Mouse (Mus musculus) kidney, embryonic 14.5 days (tissue): ENCODE measurements around the gene Slc39a3. TPM values are rescaled to one million over a fixed set of nuclear protein-coding genes. Genes with fewer than 3 reads are reported as not detected.

ENCODE experiments used
- ATAC-seq: fragments of 200-750 bp; cut with Nextera tagmentation; 2 replicates; pipeline ENCODE4 v1.8.0; 2017; ENCODE audit warnings: moderate number of reproducible peaks, mild to moderate bottlenecking, moderate TSS enrichment, moderate library complexity; ENCODE audit not compliant: low FRiP score, low TSS enrichment
- H3K27ac ChIP-seq: fragments of 300-500 bp; sonication (generic); 2 replicates; pipeline ENCODE4 v1.5.1; 2014; ENCODE audit warnings: low read depth, mild to moderate bottlenecking, low read length, moderate library complexity, mixed read lengths
- H3K27me3 ChIP-seq: fragments of 300-500 bp; sonication (generic); 2 replicates; pipeline ENCODE4 v1.6.1; 2014; ENCODE audit warnings: mild to moderate bottlenecking, low read length; ENCODE audit not compliant: control insufficient read depth, insufficient read depth
- H3K36me3 ChIP-seq: fragments of 300-500 bp; sonication (generic); 2 replicates; pipeline ENCODE4 v1.6.1; 2014; ENCODE audit warnings: low read length, mixed read lengths; ENCODE audit not compliant: control insufficient read depth, insufficient read depth
- H3K4me1 ChIP-seq: fragments of 300-500 bp; sonication (generic); 2 replicates; pipeline ENCODE4 v1.6.1; 2014; ENCODE audit warnings: low read length, mixed read lengths; ENCODE audit not compliant: control insufficient read depth, insufficient read depth
- H3K4me2 ChIP-seq: fragments of 300-500 bp; sonication (generic); replicated peaks from 2 replicates; pipeline ENCODE4 v1.6.1; 2014; ENCODE audit warnings: low read depth, mild to moderate bottlenecking, low read length
- H3K4me3 ChIP-seq: fragments of 300-500 bp; sonication (generic); 2 replicates; pipeline ENCODE4 v1.5.1; 2014; ENCODE audit warnings: mild to moderate bottlenecking, low read length
- H3K9ac ChIP-seq: fragments of 300-500 bp; sonication (generic); 2 replicates; pipeline ENCODE4 v1.6.1; 2014; ENCODE audit warnings: low read depth, mild to moderate bottlenecking, low read length, moderate library complexity
- H3K9me3 ChIP-seq: fragments of 300-500 bp; sonication (generic); 2 replicates; pipeline ENCODE4 v1.6.1; 2016; ENCODE audit warnings: low read length; ENCODE audit not compliant: control insufficient read depth
- WGBS: fragments of 180-500 bp; shearing (Covaris S2); extraction: QIAGEN DNeasy Blood & Tissue Kit; methylation state at CpG from one replicate; pipeline ENCODE4 v1.1.7; 2014; 5-methylcytosine and 5-hydroxymethylcytosine counted together
- polyA plus RNA-seq: library from polyadenylated mRNA; unstranded; fragments of >200 nt; fragmentation: Nextera tagmentation; extraction: Ambion mirVana; gene quantifications from 2 replicates; pipeline ENCODE4 v1.2.1, GENCODE M21; 2014

The Slc39a3 gene
- polyA plus RNA-seq, 1 experiment from 2014 or later = 9.1 TPM

DNA sequence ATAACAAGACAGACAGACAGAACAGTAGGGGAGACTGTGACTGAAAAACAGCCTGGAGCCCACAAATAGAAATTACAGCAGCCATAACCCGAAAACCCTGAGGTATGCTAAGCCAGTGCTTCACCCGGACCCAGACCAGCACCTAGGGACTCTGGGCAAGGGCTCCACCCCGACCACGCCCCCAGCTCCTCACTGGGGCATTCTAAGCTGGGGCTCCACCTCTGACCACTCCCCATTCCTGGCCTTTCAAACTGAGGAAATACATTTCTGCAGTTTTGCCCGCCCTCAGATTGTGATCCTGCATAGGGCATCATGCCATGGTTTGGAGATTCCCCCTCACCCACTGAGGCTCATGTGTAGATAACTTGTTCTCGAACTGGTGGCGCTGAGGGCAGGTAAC lies 30.0 kb downstream of the Slc39a3 start:
- H3K36me3 ChIP-seq = no peaks in the 10 kb centered on the region
- no peak overlapping the region for H3K4me2 ChIP-seq
- no peak overlapping the region for H3K9ac ChIP-seq
- H3K9me3 ChIP-seq = no peaks in the 10 kb centered on the region
- no peak overlapping the region for H3K27ac ChIP-seq
- H3K27me3 ChIP-seq = no peaks in the 10 kb centered on the region
- ATAC-seq = no peak
- 41% methylated on average over 7 of the region's 7 CpGs for WGBS
- H3K4me3 ChIP-seq = no peak overlapping the region
- H3K4me1 ChIP-seq = no peaks in the 10 kb centered on the region

DNA sequence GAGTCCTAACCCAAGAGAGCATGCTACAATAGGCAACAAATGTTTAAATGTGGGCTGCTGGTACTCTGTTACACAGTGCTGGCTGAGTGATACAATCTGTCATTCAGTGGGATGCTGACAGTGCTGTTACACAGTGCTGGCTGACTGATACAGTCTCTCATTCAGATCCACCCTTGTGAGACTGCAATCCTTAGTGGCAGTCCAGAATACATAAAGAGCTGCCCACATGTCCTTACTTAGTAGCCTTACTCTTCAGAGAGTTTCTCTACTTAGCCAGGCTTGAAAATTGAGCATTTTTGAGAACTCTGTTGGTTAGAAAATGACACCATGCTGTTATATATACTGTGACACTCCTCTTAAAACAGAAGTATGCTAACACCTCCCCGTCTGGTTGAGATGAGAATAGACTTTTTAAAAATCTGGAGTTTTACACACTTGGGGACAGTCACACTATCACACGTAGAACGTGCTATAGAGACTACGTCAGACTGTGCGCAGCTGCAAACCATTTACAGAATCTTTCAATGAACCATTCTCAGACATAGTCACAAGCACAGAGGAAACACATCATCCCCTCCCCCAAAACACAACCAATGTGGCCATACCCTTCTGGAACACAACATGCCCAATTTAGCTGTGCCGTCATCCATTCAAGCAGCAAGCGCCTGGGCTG lies 31.1 kb downstream of the Slc39a3 start:
- no peak overlapping the region for H3K27ac ChIP-seq
- no peak for ATAC-seq
- no peaks in the 10 kb centered on the region for H3K36me3 ChIP-seq
- 93% methylated on average over 7 of the region's 7 CpGs for WGBS
- no peaks in the 10 kb centered on the region for H3K27me3 ChIP-seq
- no peaks in the 10 kb centered on the region for H3K4me1 ChIP-seq
- H3K4me2 ChIP-seq = no peak overlapping the region
- no peak overlapping the region for H3K9ac ChIP-seq
- H3K4me3 ChIP-seq = no peak overlapping the region
- no peaks in the 10 kb centered on the region for H3K9me3 ChIP-seq

DNA sequence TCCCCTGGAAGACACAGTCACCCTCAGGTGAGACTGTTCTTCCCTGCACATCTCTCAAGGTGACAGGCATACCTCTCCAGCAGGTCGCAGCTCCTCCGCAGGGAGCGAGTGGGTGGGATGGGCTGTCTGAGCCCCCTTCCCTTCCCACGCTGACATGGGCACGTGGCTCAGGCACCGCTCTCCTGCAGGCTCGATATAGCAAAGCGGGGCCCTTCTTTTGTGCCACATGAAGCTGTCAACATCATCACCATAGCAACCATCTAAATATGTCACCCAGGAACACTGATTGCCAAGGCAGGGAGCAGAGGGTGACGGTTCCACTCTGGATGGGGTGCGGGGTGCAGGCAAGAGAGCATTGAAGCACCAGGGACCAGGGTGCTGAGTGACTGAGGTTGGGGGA lies 36.1 kb downstream of the Slc39a3 start:
- Histone ChIP-seq H3K4me2 (no peak overlapping the region), H3K4me1 (peaks cover 6% of the 10 kb centered on the region; the same call in 1 of the 2 replicates), H3K27ac (no peak overlapping the region), H3K9ac (no peak overlapping the region), H3K9me3 (no peaks in the 10 kb centered on the region), H3K27me3 (peaks cover 12% of the 10 kb centered on the region; the same call in 1 of the 2 replicates), H3K4me3 (no peak overlapping the region), H3K36me3 (no peaks in the 10 kb centered on the region)
- ATAC-seq = no peak
- 76% methylated on average over 10 of the region's 10 CpGs for WGBS

DNA sequence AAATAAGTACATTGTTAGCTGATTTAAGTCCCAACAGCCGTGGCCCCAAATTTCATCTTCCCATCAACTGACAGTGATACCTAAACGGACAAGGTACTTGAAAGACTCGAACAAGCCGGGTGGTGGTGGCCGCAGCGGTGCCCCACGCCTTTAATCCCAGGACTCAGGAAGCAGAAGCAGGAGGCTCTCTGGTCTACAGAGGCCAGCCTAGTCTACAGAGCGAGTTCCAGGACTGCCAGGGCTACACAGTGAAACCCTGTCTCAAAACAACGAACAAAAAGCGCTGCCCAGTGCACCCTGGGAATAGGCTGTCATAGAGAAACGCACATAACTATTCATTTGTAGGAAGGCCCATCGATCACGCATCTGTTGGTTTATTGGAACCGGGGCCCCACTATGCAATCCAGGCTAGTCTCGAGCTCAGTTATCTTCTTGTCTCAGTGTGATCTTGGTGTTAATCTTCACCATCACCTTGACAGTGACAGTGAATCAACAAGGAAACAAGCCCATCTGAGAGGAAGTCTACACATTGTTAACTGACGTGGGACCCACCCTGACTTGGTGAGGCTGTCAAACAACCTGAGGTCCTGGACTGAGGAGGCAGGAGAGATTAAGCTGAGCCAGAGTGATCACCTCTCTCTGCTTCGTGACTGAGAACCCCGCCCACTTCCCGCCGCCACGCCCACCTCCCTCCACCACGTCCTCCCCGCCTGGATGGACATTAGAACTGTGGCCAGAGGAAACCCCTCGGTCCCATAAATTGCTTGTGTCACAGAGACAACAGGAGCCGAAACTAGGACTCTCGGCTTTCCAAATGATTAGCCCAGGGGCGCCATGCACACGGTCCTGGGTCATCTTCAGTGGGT lies 36.8 kb downstream of the Slc39a3 start:
- no peak for ATAC-seq
- no peaks in the 10 kb centered on the region for H3K9me3 ChIP-seq
- H3K27ac ChIP-seq = no peak overlapping the region
- no peaks in the 10 kb centered on the region for H3K36me3 ChIP-seq
- 44% methylated on average over 28 of the region's 28 CpGs for WGBS
- H3K4me2 ChIP-seq = no peak overlapping the region
- no peak overlapping the region for H3K4me3 ChIP-seq
- no peak overlapping the region for H3K9ac ChIP-seq
- H3K4me1 ChIP-seq = peaks cover 6% of the 10 kb centered on the region; the same call in 1 of the 2 replicates
- peaks cover 12% of the 10 kb centered on the region; the same call in 1 of the 2 replicates for H3K27me3 ChIP-seq

DNA sequence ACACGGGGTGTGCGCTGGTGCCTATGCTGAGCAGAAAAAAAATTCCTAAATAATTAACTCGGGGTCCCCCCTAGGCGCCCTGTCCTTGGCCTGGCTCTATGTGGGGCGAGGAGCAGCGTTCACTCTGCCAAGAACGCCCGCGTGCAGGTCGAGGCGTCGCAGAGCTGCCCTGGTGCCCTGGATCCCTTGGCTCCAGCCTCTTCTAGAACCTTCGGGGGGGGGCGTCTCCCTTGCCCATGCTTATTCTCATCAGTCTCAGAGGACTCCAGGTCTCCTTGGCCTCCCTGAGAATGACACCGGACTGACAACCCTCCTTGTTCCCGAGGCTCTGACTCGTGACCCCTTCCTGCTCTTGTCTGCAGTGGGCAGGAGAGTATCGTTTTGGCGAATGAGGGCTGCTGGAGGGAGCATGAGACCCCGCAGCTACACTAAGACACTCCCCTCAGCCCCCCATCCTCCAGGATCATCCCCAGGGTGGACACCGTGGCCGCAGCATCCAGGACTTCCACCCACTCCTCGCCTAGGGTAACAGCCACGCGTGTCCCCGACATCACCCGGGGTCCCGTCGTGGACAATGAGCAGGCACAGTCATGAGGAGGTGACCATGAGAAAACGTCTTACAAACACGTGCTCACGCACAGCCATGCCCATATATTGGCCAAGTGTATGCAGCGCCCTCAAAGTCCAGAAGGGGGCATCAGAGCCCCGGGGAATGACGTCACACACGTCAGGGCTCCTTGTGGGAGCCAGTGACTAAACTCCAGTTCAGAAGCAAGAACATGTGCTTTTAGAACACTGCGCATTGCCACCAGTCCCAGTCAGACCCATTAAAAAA lies 37.6 kb downstream of the Slc39a3 start:
- no peak overlapping the region for H3K27ac ChIP-seq
- no peak overlapping the region for H3K4me3 ChIP-seq
- peaks cover 6% of the 10 kb centered on the region; the same call in 1 of the 2 replicates for H3K4me1 ChIP-seq
- H3K9ac ChIP-seq = no peak overlapping the region
- peaks cover 12% of the 10 kb centered on the region; the same call in 1 of the 2 replicates for H3K27me3 ChIP-seq
- 28% methylated on average over 37 of the region's 37 CpGs for WGBS
- no peaks in the 10 kb centered on the region for H3K36me3 ChIP-seq
- no peaks in the 10 kb centered on the region for H3K9me3 ChIP-seq
- peak; percentile 69 for ATAC-seq
- no peak overlapping the region for H3K4me2 ChIP-seq

DNA sequence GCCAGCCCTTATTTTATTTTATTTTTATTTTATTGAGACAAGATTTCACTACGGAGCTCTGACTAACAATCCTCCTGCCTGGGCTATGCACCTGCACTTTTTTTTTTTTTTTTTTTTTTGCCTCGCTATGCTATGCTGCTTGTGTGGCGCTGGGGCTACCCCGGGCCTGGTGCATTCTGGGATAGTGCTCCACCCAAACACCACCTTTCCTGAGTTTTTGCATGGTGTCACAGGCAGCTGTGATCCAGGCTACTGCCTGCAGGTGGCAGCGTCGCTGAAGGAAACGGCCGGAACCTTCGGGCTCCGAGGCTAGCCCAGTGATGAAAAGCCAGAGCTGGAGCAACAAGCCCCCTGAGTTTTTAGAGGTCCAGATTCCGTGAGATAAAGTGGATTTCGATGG lies 38.4 kb downstream of the Slc39a3 start:
- Histone ChIP-seq H3K27me3 (peaks cover 12% of the 10 kb centered on the region; the same call in 1 of the 2 replicates), H3K27ac (no peak overlapping the region), H3K4me2 (no peak overlapping the region), H3K36me3 (no peaks in the 10 kb centered on the region), H3K9ac (no peak overlapping the region), H3K4me1 (peaks cover 6% of the 10 kb centered on the region; the same call in 1 of the 2 replicates), H3K4me3 (no peak overlapping the region), H3K9me3 (no peaks in the 10 kb centered on the region)
- no peak for ATAC-seq
- 16% methylated on average over 12 of the region's 12 CpGs for WGBS

DNA sequence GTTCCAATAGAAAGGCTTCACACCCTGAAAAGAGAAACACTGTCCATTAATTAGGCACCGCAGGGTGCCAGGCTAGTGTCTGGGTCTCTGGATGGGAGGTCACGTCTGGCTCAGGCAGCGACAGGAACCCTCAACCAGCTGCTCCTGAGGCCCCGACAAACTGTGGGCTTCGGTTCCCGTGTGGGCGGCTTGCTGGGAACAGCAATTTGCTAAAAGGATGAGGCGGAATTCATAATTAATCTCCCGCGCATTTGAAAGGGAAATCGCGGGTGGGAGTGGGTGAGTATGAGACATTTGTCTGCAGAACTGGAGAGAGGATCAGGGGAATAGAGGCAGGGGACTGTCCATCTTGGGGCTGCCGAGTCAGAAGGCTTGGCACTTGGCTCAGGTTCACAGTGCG lies 39.2 kb downstream of the Slc39a3 start:
- Histone ChIP-seq H3K9me3 (no peaks in the 10 kb centered on the region), H3K4me1 (peaks cover 6% of the 10 kb centered on the region; the same call in 1 of the 2 replicates), H3K27me3 (peaks cover 12% of the 10 kb centered on the region; the same call in 1 of the 2 replicates), H3K27ac (no peak overlapping the region), H3K36me3 (no peaks in the 10 kb centered on the region), H3K4me2 (no peak overlapping the region), H3K4me3 (no peak overlapping the region), H3K9ac (no peak overlapping the region)
- WGBS = 40% methylated on average over 14 of the region's 14 CpGs
- no peak for ATAC-seq

DNA sequence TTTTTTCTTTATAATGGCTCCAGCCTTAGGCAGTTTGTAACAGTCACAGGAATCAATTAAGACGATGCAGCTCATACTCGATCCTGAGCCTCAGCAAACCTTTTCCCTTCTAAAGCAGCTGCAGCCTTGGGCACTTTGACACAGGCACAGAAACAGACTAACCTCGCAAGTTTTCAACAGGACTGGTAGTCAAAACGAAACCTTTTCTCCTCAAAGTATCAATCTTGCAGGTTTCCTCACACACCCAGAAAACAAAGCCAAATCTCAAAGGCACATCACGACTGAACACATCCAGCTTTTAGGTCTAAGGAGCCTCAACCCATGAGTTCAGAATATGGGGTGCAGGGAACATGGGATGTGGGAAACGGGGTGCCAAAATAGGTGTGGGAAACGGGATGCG lies 39.9 kb downstream of the Slc39a3 start:
- 82% methylated on average over 8 of the region's 8 CpGs for WGBS
- Histone ChIP-seq H3K9ac (no peak overlapping the region), H3K27ac (no peak overlapping the region), H3K4me1 (peaks cover 6% of the 10 kb centered on the region; the same call in 1 of the 2 replicates), H3K4me2 (no peak overlapping the region), H3K4me3 (no peak overlapping the region), H3K27me3 (peaks cover 12% of the 10 kb centered on the region; the same call in 1 of the 2 replicates), H3K36me3 (no peaks in the 10 kb centered on the region), H3K9me3 (no peaks in the 10 kb centered on the region)
- ATAC-seq = no peak
